Mouse (Mus musculus): ENCODE results near the gene Tspan14.
A peak's percentile ranks its signal among the peaks of the same experiment; 100 is the strongest.

Gene Tspan14

GRCm38 (mm10) chr14:40917632-40918031, 49.0 kb downstream of the Tspan14 start:
- DNase-seq (ENCODE audit: low spot score) = peak; percentile 94

GRCm38 (mm10) chr14:40916667-40917066, 49.9 kb downstream of the Tspan14 start:
- no peak for DNase-seq (ENCODE audit: low spot score)

GRCm38 (mm10) chr14:40915838-40916237, 50.8 kb downstream of the Tspan14 start:
- no peak for DNase-seq (ENCODE audit: low spot score)

GRCm38 (mm10) chr14:40914701-40915100, 51.9 kb downstream of the Tspan14 start:
- DNase-seq (ENCODE audit: low spot score) = no peak

GRCm38 (mm10) chr14:40913709-40914108, 52.9 kb downstream of the Tspan14 start:
- no peak for DNase-seq (ENCODE audit: low spot score)

- DNase-seq (ENCODE audit: low spot score) = no peak
Observed at GRCm38 (mm10) chr14:40911529-40911928, 55.1 kb downstream of the Tspan14 start.

GRCm38 (mm10) chr14:40908763-40909162, 57.8 kb downstream of the Tspan14 start:
- DNase-seq (ENCODE audit: low spot score) = no peak

GRCm38 (mm10) chr14:40906770-40907169, 59.8 kb downstream of the Tspan14 start:
- no peak for DNase-seq (ENCODE audit: low spot score)

- DNase-seq (ENCODE audit: low spot score) = no peak
Observed at GRCm38 (mm10) chr14:40905813-40906212, 60.8 kb downstream of the Tspan14 start.

GRCm38 (mm10) chr14:40902307-40903055, 64.1 kb downstream of the Tspan14 start:
- DNase-seq (ENCODE audit: low spot score) = no peak

- DNase-seq (ENCODE audit: low spot score) = peak; percentile 36
Observed at GRCm38 (mm10) chr14:40900267-40900666, 66.3 kb downstream of the Tspan14 start.

- DNase-seq (ENCODE audit: low spot score) = no peak
Observed at GRCm38 (mm10) chr14:40897916-40898315, 68.7 kb downstream of the Tspan14 start.

- DNase-seq (ENCODE audit: low spot score) = no peak
Observed at GRCm38 (mm10) chr14:40895681-40896080, 70.9 kb downstream of the Tspan14 start.

GRCm38 (mm10) chr14:40894576-40895247, 71.9 kb downstream of the Tspan14 start:
- peak; percentile 88 for DNase-seq (ENCODE audit: low spot score)

- DNase-seq (ENCODE audit: low spot score) = no peak
Observed at GRCm38 (mm10) chr14:40893884-40894283, 72.7 kb downstream of the Tspan14 start.

GRCm38 (mm10) chr14:40893196-40893595, 73.4 kb downstream of the Tspan14 start, which contains the start of gene Sh2d4b:
Sh2d4b (minus strand) TSS chr14:40893266.
- DNase-seq (ENCODE audit: low spot score) = no peak

- no peak for DNase-seq (ENCODE audit: low spot score)
Observed at GRCm38 (mm10) chr14:40892326-40892825, 74.2 kb downstream of the Tspan14 start.

GRCm38 (mm10) chr14:40891506-40891905, 75.1 kb downstream of the Tspan14 start:
- DNase-seq (ENCODE audit: low spot score) = no peak

GRCm38 (mm10) chr14:40889704-40890103, 76.9 kb downstream of the Tspan14 start:
- no peak for DNase-seq (ENCODE audit: low spot score)

GRCm38 (mm10) chr14:40889181-40889580, 77.4 kb downstream of the Tspan14 start:
- DNase-seq (ENCODE audit: low spot score) = no peak

- peak; percentile 39 for DNase-seq (ENCODE audit: low spot score)
Observed at GRCm38 (mm10) chr14:40886428-40887202, 80.0 kb downstream of the Tspan14 start.

GRCm38 (mm10) chr14:40885752-40886151, 80.9 kb downstream of the Tspan14 start:
- DNase-seq (ENCODE audit: low spot score) = no peak
